Mouse (Mus musculus): ENCODE measurements around the gene Reep3. TPM values are rescaled to one million over a fixed set of nuclear protein-coding genes. Genes with fewer than 3 reads are reported as not detected.

Gene Reep3
- total and polyA plus RNA-seq, 3 experiments, result 21.8 to 23.3 (median 23.2) TPM

GRCm38 (mm10) chr10:66998770-66999169, 98.0 kb downstream of the Reep3 start (continued):
- no peak for TF ChIP-seq USF1 (IDR thresholded peaks at IDR 0.05; ENCODE audit: low read depth, low read length)
- 0 out of 2 replicates have a peak, but pooled peaks have one; percentile 15 for TF ChIP-seq MAFK (IDR thresholded peaks at IDR 0.05; ENCODE audit: insufficient replicate concordance, low read length)
- peak; percentile 97 for TF ChIP-seq EP300 (IDR thresholded peaks at IDR 0.05; ENCODE audit: low read length)
- no peak for TF ChIP-seq PAX5 (IDR thresholded peaks at IDR 0.05; ENCODE audit: low read length)
- TF ChIP-seq ZNF384 (IDR thresholded peaks at IDR 0.05; ENCODE audit: low read depth, low read length), result peak; percentile 26; the same call in 1 of the 2 replicates
- TF ChIP-seq NELFE (IDR thresholded peaks at IDR 0.05; ENCODE audit: low read depth, low read length), result no peak
- TF ChIP-seq UBTF (IDR thresholded peaks at IDR 0.05; ENCODE audit: low read depth, low read length), result no peak
- TF ChIP-seq JUND (conservative IDR thresholded peaks at IDR 0.05; ENCODE audit: low read depth, low read length), result peak; percentile 22; the same call in 1 of the 2 replicates
- TF ChIP-seq ZMIZ1 (IDR thresholded peaks at IDR 0.05; ENCODE audit: low read depth, low read length), result 0 out of 2 replicates have a peak, but pooled peaks have one; percentile 33
- no peak for TF ChIP-seq MXI1 (IDR thresholded peaks at IDR 0.05; ENCODE audit: low read depth, low read length)
- TF ChIP-seq ETS1 (conservative IDR thresholded peaks at IDR 0.05; ENCODE audit: low read depth, low read length), result peak; percentile 83
- TF ChIP-seq IRF4 (IDR thresholded peaks at IDR 0.05; ENCODE audit: low read depth, low read length), result peak; percentile 98
- peak; percentile 72 for TF ChIP-seq POLR2A (IDR thresholded peaks at IDR 0.05; ENCODE audit: low read depth, low read length)
- TF ChIP-seq ELF1 (IDR thresholded peaks at IDR 0.05; ENCODE audit: low read depth, low read length), result peak; percentile 57
- 0 out of 2 replicates have a peak, but pooled peaks have one; percentile 22 for TF ChIP-seq HCFC1 (IDR thresholded peaks at IDR 0.05; ENCODE audit: low read depth, low read length)
- peak; percentile 12; the same call in 1 of the 2 replicates for TF ChIP-seq SMC3 (IDR thresholded peaks at IDR 0.05; ENCODE audit: low read depth, low read length)
- TF ChIP-seq RCOR1 (conservative IDR thresholded peaks at IDR 0.05; ENCODE audit: low read depth, low read length), result no peak; the same call in 1 of the 2 replicates
- no peak for TF ChIP-seq JUN (IDR thresholded peaks at IDR 0.05; ENCODE audit: insufficient read depth, low read depth, low read length)
- TF ChIP-seq RAD21 (IDR thresholded peaks at IDR 0.05; ENCODE audit: low read depth, low read length), result peak; percentile 12
- no peak for TF ChIP-seq E2F4 (IDR thresholded peaks at IDR 0.05; ENCODE audit: insufficient replicate concordance, low read depth, low read length)

DNA sequence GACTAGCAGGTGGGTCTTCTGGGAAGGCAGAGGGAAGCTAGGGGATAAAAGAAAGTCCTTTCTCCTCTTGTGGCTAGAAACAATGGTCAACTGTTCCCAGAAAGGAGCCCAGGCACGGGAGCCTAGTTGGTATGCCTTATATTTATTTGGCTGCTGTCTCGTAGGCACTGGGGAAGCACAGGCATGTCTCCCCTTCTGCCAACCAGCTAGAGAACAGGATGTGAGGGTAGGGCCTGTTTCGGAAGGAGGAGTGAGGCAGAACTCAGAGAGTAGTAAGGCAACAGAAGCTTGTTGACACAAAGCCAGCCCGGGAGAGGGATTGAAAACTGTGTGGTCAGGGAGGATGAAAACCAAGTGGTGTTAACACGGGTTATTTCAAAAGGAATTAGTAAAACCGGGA, 101.6 kb downstream of the Reep3 start:
- in situ Hi-C loops (cut with MboI; ENCODE audit: low pct_ligation_motif_present, low pct_unique_long_range_greater_than_20kb, low sequenced_read_pairs), result no loop called here
- dilution Hi-C loops (cut with MboI; ENCODE audit: extremely low pct_ligation_motif_present, extremely low pct_unique_long_range_greater_than_20kb, low sequenced_read_pairs), result no loop called here
- H3K4me3 ChIP-seq (replicated peaks in 1 of 3; ENCODE audit: low read depth in 2 of 3, low read length in 2 of 3, poor library complexity in 1 of 3), result no peak overlapping the region

More for the DNA sequence above, 101.6 kb downstream of the Reep3 start:
- Histone ChIP-seq H3K4me2 (ENCODE audit: insufficient read depth, low read depth, poor library complexity, severe bottlenecking) (no peak overlapping the region), H3K27me3 (replicated peaks) (no peaks in the 10 kb centered on the region), H3K9ac (ENCODE audit: insufficient read depth, low read depth) (no peak overlapping the region), H3K79me2 (replicated peaks; ENCODE audit: control insufficient read depth, extremely low read depth, insufficient read depth, poor library complexity, severe bottlenecking) (no peaks in the 10 kb centered on the region), H3K4me1 (ENCODE audit: control insufficient read depth in 1 of 2, insufficient read depth in 2 of 2) (peaks cover 5 to 41% of the 10 kb centered on the region in 2 experiments; a peak in 3 of 4 replicates), H3K36me3 (replicated peaks in 1 of 2; ENCODE audit: control insufficient read depth in 1 of 2, insufficient read depth in 1 of 2, low read length in 1 of 2) (no peaks in the 10 kb centered on the region), H3K27ac (ENCODE audit: insufficient read depth, low read depth) (no peak overlapping the region), H3K9me3 (replicated peaks; ENCODE audit: low read length) (no peaks in the 10 kb centered on the region)
- no peak for DNase-seq (ENCODE audit: extremely low read depth)
- no peak for TF ChIP-seq E2F4 (IDR thresholded peaks at IDR 0.05; ENCODE audit: insufficient replicate concordance, low read depth, low read length)
- TF ChIP-seq POLR2A (IDR thresholded peaks at IDR 0.05; ENCODE audit: low read depth, low read length), result no peak
- no peak for TF ChIP-seq JUN (IDR thresholded peaks at IDR 0.05; ENCODE audit: insufficient read depth, low read depth, low read length)
- no peak for TF ChIP-seq GABPA (IDR thresholded peaks at IDR 0.05; ENCODE audit: insufficient replicate concordance, low read depth, low read length)
- no peak for TF ChIP-seq ZMIZ1 (IDR thresholded peaks at IDR 0.05; ENCODE audit: low read depth, low read length)
- no peak for TF ChIP-seq TCF12 (IDR thresholded peaks at IDR 0.05; ENCODE audit: low read depth, low read length)
- no peak for TF ChIP-seq ZC3H11A (IDR thresholded peaks at IDR 0.05; ENCODE audit: low read depth, low read length)
- TF ChIP-seq JUND (conservative IDR thresholded peaks at IDR 0.05; ENCODE audit: low read depth, low read length), result no peak
- TF ChIP-seq USF1 (IDR thresholded peaks at IDR 0.05; ENCODE audit: low read depth, low read length), result no peak
- no peak for TF ChIP-seq SIN3A (IDR thresholded peaks at IDR 0.05; ENCODE audit: low read length)
- no peak for TF ChIP-seq CHD1 (IDR thresholded peaks at IDR 0.05; ENCODE audit: low read depth, low read length)
- no peak for TF ChIP-seq MAX (IDR thresholded peaks at IDR 0.05; ENCODE audit: low read length)
- TF ChIP-seq MAZ (IDR thresholded peaks at IDR 0.05; ENCODE audit: low read depth, low read length), result no peak
- no peak for TF ChIP-seq ZKSCAN1 (IDR thresholded peaks at IDR 0.05; ENCODE audit: borderline replicate concordance, low read depth, low read length)
- no peak for TF ChIP-seq RCOR1 (conservative IDR thresholded peaks at IDR 0.05; ENCODE audit: low read depth, low read length)
- no peak for TF ChIP-seq PAX5 (IDR thresholded peaks at IDR 0.05; ENCODE audit: low read length)
- TF ChIP-seq ELF1 (IDR thresholded peaks at IDR 0.05; ENCODE audit: low read depth, low read length), result no peak
- TF ChIP-seq CHD2 (IDR thresholded peaks at IDR 0.05; ENCODE audit: low read length), result no peak
- TF ChIP-seq ZNF384 (IDR thresholded peaks at IDR 0.05; ENCODE audit: low read depth, low read length), result no peak

Data from CH12.LX (cell line).